Mouse (Mus musculus) thymus, postnatal 0 days (tissue): ENCODE data around the gene Tmem204. TPM values are rescaled to one million over a fixed set of nuclear protein-coding genes. Genes with fewer than 3 reads are reported as not detected.
A peak's percentile ranks its signal among the peaks of the same experiment; 100 is the strongest.
"Not testable (repeated sequence)": the region's sequence is repeated elsewhere in the genome, so short reads cannot be mapped to it uniquely, and the experiment has no call there.

ENCODE experiments used
- DNase-seq: peaks from one replicate; pipeline ENCODE4 v3.0.0-alpha.2; 2015; ENCODE audit warnings: low spot score
- polyA plus RNA-seq: library from polyadenylated mRNA; unstranded; fragments of >200 nt; fragmentation: Nextera tagmentation; extraction: Ambion mirVana; gene quantifications from 2 replicates; pipeline ENCODE4 v1.2.1, GENCODE M21; 2015

Gene Tmem204
- polyA plus RNA-seq = 5.5 and 6.0 TPM in 2 replicates

GRCm38 (mm10) chr17:25083444-25083931, at the start of gene Tmem204:
Gene Tmem204 (minus strand): TSS chr17:25083591.
- no peak for DNase-seq

- peak; percentile 38 for DNase-seq
Observed at GRCm38 (mm10) chr17:25130060-25130459, 46.7 kb upstream of the Tmem204 start.

GRCm38 (mm10) chr17:25127681-25128080, 44.3 kb upstream of the Tmem204 start:
- no peak for DNase-seq

DNA sequence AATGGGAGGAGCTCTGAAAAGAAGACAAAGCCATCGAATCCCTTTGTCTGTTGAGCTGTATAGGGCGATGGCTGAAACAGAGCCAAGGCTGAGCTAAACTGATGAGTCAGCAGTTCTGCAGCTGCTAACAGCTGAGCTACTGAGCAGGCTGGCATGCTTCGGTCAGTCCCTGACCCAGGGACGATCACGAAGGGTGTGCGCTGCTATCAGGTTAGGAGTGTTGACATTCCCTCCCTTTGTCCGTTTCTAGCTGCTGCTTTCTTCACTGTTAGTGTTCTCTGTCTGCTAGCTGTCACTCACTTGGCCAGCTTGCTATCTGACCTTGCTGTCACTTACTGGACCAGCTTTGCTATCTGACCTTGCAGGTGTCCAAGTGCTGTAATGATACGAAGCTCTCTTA, 43.7 kb upstream of the Tmem204 start:
- no peak for DNase-seq

GRCm38 (mm10) chr17:25125442-25126060, 42.2 kb upstream of the Tmem204 start:
- not testable (repeated sequence) for DNase-seq

GRCm38 (mm10) chr17:25123979-25124378, 40.6 kb upstream of the Tmem204 start:
- peak; percentile 55 for DNase-seq

DNA sequence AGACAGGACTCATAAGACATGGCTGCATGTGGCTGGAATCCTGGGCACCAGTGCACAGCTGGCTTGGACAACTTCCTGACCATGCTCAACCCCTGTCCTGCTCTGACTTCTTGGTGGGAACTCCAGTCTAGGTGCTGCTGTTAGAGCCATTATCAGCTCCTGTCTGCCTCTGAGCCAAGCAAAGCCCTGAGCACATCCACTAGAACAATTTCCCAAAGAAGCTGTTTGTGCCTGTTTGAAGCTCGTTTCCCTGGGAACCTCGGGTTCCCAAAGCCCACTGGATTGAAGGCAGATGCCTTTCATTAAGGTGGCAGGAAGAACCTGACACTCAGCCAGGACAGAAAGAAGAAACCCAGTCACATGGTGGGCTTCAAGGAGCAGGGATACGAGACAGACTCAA, 37.0 kb upstream of the Tmem204 start, which contains the start of gene Ptx4:
Gene Ptx4, plus strand, starts transcription at position 355 of the 400 bp plus-strand sequence.
- DNase-seq = no peak

- peak; percentile 15 for DNase-seq
Observed at GRCm38 (mm10) chr17:25117263-25117662, 33.9 kb upstream of the Tmem204 start.

DNA sequence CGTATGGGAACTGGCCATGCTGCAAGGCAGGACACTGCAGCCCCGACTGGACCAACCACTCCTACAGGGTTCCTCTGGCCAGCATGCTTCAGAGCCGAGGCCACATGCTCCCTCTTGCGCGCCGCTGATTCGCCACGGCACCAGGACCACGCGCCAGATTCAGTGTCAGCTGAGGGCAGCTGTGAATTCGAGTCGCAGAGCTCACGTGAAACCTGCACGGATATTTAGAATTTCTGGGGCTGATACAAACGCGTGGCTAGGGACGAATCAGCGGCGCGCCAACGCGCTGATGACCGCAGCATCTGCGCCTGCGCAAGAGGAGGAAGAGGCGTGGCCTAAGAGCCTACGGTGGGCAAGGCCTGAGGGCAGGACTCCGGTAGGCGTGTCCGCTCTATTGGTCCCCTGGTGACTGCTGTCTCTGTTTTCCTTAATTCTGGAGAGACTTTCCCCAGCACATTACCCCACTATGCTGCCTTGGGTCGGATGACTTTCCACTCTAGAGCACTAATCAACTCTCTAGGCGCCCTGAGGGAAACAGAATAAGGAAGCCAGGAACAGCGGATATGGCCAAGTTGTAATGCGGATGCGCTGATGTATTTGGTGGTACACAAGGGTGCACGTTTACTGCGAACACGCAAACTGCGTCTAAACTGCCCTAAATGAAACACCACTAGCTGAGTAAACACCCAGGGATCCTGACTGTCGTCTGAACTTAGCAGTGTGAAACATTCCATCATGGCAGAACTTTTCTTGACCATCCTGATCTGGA, 32.5 kb upstream of the Tmem204 start, which contains the start of gene Telo2:
Gene Telo2, minus strand, starts transcription at position 304 of the 769 bp plus-strand sequence.
- DNase-seq = peak; percentile 86

- peak; percentile 48 for DNase-seq
Observed at GRCm38 (mm10) chr17:25114908-25115645, 31.7 kb upstream of the Tmem204 start.

GRCm38 (mm10) chr17:25112423-25112810, 29.0 kb upstream of the Tmem204 start:
- no peak for DNase-seq

DNA sequence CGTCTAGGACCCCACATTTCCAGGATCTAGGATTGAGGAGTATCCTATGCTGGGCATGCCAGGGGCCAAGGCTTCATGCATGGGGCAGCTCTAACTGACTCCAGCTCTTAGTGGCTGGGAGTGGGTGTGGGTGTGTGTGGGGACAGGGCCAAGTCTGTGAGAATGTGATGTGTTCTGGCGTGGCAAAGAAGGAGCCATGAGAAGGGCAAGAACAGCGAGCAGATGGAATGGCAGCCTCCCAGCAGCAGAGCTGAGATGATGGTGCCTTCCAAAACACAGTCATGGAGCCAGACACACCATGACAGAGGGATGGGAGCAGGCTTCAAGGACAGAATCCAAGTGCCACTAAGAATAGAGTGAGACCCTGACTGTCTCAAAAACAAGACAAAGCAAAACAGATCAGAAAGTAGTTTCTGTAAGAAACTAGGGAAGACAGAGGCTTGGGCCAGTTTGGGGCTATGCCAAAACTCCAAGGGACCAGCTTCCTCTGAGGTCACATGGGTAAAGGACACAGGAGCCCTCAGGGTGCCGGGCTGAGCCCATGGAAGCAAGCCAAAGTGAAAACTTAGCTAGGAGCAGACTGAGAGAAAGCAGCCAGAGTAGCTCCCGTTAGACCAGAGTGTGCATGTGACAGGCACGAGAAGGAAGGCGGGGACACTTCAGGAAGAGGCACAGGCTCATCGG, 28.5 kb upstream of the Tmem204 start:
- no peak for DNase-seq

DNA sequence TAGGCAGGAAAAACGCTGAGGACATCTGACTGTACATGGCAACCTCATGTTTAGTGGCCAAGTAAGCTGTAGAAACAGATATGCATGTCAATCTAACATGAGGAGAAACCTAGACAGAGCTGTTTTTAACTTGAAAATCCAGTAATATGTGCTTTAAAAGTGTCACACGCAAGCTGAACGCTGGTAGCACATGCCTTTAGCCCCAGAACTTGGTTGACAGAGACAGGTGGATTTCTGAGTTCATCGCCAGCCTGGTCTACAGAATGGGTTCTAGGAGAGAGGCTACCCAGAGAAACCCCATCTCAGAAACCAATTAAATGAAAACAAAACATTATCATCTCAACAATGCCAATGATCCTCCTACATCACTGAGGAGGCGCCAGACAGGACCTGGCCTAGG, 27.8 kb upstream of the Tmem204 start:
- no peak for DNase-seq

- DNase-seq = no peak
Observed at GRCm38 (mm10) chr17:25110590-25110989, 27.2 kb upstream of the Tmem204 start.

DNA sequence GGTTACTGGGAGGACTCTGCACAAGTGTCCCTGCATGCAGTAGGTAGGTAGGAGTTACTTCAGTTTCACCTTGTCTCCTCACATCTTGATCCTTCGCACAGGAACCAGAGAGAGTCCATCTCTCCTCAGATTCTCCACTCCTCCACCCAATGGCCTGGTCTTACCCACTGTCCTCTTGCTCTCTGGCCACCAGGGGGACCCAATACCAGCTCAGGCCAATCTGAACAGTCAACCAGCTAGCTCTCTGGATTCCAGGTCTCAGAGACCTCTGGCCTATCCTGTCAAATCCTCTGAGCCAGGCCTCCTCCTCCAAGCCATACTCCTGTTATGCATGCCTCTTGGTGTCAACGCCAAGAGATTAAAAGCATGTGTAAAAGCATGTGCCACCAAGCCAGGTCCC, 26.2 kb upstream of the Tmem204 start:
- DNase-seq = no peak

DNA sequence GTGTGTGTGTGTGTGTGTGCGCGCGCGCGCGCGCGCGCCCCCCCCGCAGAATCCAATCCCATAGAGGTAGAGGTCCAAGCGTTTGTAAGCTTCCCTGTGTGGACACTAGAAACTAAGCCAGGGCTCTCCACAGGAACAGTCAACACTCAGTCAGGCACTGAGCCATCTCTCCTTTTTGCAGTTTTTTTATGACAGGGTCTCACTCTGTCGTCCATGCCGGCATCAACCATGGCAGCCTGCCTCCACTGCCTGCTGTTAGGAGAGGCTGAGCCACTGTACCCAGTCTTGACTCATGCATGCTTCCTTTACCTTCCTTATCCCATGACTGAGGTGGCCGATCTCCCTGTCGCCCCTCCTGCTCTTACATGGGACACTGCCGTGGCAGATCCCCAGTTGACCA, 24.4 kb upstream of the Tmem204 start:
- DNase-seq = no peak

- DNase-seq = no peak
Observed at GRCm38 (mm10) chr17:25101338-25101737, 17.9 kb upstream of the Tmem204 start.

GRCm38 (mm10) chr17:25100052-25100451, 16.7 kb upstream of the Tmem204 start:
- no peak for DNase-seq

DNA sequence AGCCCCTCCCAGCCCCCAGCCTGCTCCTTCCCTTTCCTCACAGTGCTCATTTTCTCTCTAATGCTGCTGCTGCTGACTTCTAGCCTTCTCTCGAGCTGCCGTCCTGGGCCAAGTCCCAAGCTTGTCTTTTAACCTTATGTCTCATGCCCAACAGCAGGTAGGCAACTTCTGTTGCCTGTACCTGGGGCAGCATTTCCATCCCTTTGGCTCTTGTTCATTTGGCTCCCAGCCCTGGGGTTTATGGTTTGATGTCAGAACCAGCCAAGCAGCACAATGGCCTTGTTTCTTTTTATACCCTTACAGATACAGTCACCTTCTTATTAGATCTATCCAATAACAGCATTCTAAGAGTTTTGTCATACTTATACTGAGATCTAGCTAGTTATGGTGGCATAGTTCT, 12.8 kb upstream of the Tmem204 start:
- no peak for DNase-seq

DNA sequence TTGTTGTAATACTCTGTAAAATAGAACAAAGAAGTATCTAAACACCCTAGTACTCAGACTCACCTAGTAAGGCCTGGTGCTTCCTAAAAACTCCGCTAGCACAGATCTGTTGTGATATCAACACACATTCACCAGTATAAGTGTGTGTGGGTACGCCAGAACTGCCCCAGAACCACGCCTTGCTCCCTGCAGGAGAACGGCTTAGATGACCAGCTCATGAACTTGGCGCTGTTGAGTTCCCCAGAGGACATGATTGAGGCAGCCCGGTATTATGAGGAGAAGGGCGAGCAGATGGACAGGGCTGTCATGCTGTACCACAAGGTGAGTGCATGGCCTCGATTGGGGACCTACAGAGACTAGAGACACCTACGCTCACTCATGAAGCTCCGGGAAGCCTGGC, 7.1 kb upstream of the Tmem204 start:
- DNase-seq = no peak

DNA sequence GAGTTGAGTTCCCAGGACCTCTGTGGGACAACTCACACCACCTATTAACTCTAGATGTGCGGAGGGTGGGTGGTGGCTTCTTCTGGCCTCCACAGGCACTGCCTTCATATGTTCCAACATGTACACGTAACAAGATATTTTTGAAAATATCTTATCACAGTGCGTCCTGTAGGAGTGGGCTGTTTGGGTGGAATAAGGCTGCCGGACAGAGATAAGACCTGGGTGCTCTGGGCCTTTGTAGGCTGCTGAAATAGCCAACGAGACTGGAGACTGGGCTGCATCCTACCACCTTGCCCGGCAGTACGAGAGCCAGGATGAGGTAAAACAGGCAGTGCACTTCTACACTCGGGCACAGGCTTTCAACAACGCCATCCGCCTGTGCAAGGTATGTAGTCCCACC, 5.8 kb upstream of the Tmem204 start:
- no peak for DNase-seq
